Comparison of ENCODE assay signal across 23 mouse cellular contexts in the genomic region with DNA sequence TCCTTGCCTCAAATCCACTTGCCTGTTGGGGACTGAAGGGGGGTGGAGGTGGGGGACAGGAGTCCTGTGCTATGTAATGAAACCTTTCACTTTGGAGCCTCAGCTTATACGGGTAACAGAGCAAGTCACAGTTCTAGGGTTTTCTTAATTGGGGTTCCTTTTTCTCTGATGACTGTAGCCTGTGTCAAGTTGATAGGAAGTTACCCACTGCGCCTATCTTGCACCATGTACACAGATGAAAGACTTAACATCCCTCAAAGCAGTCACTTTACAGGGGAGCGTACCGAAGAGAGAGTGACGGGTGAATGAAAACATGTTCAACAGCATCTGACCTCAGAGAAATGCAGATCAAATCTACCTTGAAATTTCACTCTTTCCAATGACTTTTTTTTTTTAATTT.
DNase-seq lines count a peak whose midpoint lies in the region; ATAC-seq and TF ChIP-seq lines count a peak whose summit lies in the region.
"Had no signal": no experiment of that assay in that cellular context is flagged by ENCODE, and none has a peak within 500 bp of the region (broad histone marks: within the 10 kb centered on the region; RNA-seq: fewer than 3 reads in every experiment).

No protein-coding gene starts in this region.

- no peak for TF ChIP-seq CTCF in liver, postnatal 0 days (IDR thresholded peaks at IDR 0.05; ENCODE audit: low read depth)
- no peak for TF ChIP-seq CTCF in MEL (IDR thresholded peaks at IDR 0.05 in 2 of 3, conservative IDR thresholded peaks at IDR 0.05 in 1 of 3; ENCODE audit: control insufficient read depth in 1 of 3, insufficient read depth in 1 of 3, low read depth in 2 of 3, low read length in 3 of 3, poor library complexity in 1 of 3, severe bottlenecking in 1 of 3)
- TF ChIP-seq CTCF in stomach, postnatal 0 days (IDR thresholded peaks at IDR 0.05; ENCODE audit: low read depth), result no peak

- no peak overlapping the region for H3K9ac ChIP-seq in heart, embryonic 13.5 days
- H3K9ac ChIP-seq in liver, embryonic 12.5 days, result no peak overlapping the region
- H3K9ac ChIP-seq in liver, postnatal 0 days (replicated peaks), result no peak overlapping the region
- H3K9ac ChIP-seq in liver, embryonic 13.5 days, result no peak overlapping the region
- H3K9ac ChIP-seq in liver, embryonic 11.5 days (ENCODE audit: low read depth, low read length), result no peak overlapping the region
- peak overlapping the region; percentile 20; the same call in 1 of the 2 replicates for H3K9ac ChIP-seq in MEL (ENCODE audit: control insufficient read depth, low read depth, low read length, poor library complexity, severe bottlenecking)
- no peak overlapping the region for H3K9ac ChIP-seq in stomach, postnatal 0 days (ENCODE audit: low read length)

- TF ChIP-seq EP300 in liver, postnatal 0 days (IDR thresholded peaks at IDR 0.05; ENCODE audit: low read depth), result no peak
- peak; percentile 73 to 75 for TF ChIP-seq EP300 in MEL (IDR thresholded peaks at IDR 0.05; ENCODE audit: low read depth in 1 of 2, low read length in 2 of 2)
- TF ChIP-seq EP300 in stomach, postnatal 0 days (optimal IDR thresholded peaks at IDR 0.05), result no peak

- H3K4me1 ChIP-seq in heart, embryonic 13.5 days, result peaks cover 50% of the 10 kb centered on the region
- peaks cover 56% of the 10 kb centered on the region for H3K4me1 ChIP-seq in liver, embryonic 12.5 days
- peaks cover 15% of the 10 kb centered on the region for H3K4me1 ChIP-seq in liver, postnatal 0 days (ENCODE audit: insufficient read depth)
- H3K4me1 ChIP-seq in liver, embryonic 13.5 days (replicated peaks), result peaks cover 47% of the 10 kb centered on the region
- H3K4me1 ChIP-seq in liver, embryonic 11.5 days (replicated peaks; ENCODE audit: control insufficient read depth, insufficient read depth, low read length), result peaks cover 22% of the 10 kb centered on the region
- H3K4me1 ChIP-seq in MEL (ENCODE audit: control insufficient read depth in 1 of 2, insufficient read depth in 2 of 2, low read length in 2 of 2), result peaks cover 5 to 17% of the 10 kb centered on the region in 2 experiments
- H3K4me1 ChIP-seq in stomach, postnatal 0 days (replicated peaks; ENCODE audit: control insufficient read depth, insufficient read depth), result no peaks in the 10 kb centered on the region

- no peak for ATAC-seq in heart, embryonic 13.5 days (ENCODE audit: extremely low read depth, insufficient number of reproducible peaks, low FRiP score, low TSS enrichment)
- ATAC-seq in liver, embryonic 12.5 days, result peak; percentile 37; the same call in 1 of the 2 replicates
- no peak for ATAC-seq in liver, postnatal 0 days
- peak; percentile 30; the same call in 1 of the 2 replicates for ATAC-seq in liver, embryonic 13.5 days (ENCODE audit: low read depth)
- no peak for ATAC-seq in liver, embryonic 11.5 days (replicated peaks; ENCODE audit: low FRiP score)
- ATAC-seq in stomach, postnatal 0 days (ENCODE audit: low FRiP score, low TSS enrichment), result no peak
- ATAC-seq: activated CD4-positive, CD25-positive, alpha-beta regulatory T cell, adult 4 months; CD4-positive, CD25-positive, alpha-beta regulatory T cell, adult 4 months; Patski had no signal

- no peaks in the 10 kb centered on the region for H3K9me3 ChIP-seq in heart, embryonic 13.5 days
- H3K9me3 ChIP-seq in liver, embryonic 12.5 days (replicated peaks), result no peaks in the 10 kb centered on the region
- H3K9me3 ChIP-seq in liver, postnatal 0 days (ENCODE audit: low read length), result no peaks in the 10 kb centered on the region
- no peaks in the 10 kb centered on the region for H3K9me3 ChIP-seq in liver, embryonic 13.5 days (replicated peaks)
- no peaks in the 10 kb centered on the region for H3K9me3 ChIP-seq in liver, embryonic 11.5 days (ENCODE audit: control insufficient read depth, low read length)
- H3K9me3 ChIP-seq in MEL (replicated peaks; ENCODE audit: insufficient read depth, low read length), result no peaks in the 10 kb centered on the region
- no peaks in the 10 kb centered on the region for H3K9me3 ChIP-seq in stomach, postnatal 0 days (ENCODE audit: control insufficient read depth, low read length)

- H3K4me3 ChIP-seq in heart, embryonic 13.5 days, result no peak overlapping the region
- no peak overlapping the region for H3K4me3 ChIP-seq in liver, embryonic 12.5 days
- H3K4me3 ChIP-seq in liver, postnatal 0 days (ENCODE audit: low read depth, low read length), result no peak overlapping the region
- no peak overlapping the region for H3K4me3 ChIP-seq in liver, embryonic 13.5 days (replicated peaks)
- no peak overlapping the region for H3K4me3 ChIP-seq in liver, embryonic 11.5 days (ENCODE audit: low read depth, low read length)
- H3K4me3 ChIP-seq in MEL (ENCODE audit: control insufficient read depth in 1 of 2, insufficient read depth in 1 of 2, low read depth in 2 of 2, low read length in 2 of 2), result 0 out of 4 replicates have a peak overlapping the region, but pooled peaks of 1 of the 2 experiments have one; percentile 2
- no peak overlapping the region for H3K4me3 ChIP-seq in stomach, postnatal 0 days (ENCODE audit: low read depth, low read length)

- H3K27me3 ChIP-seq in heart, embryonic 13.5 days (replicated peaks), result no peaks in the 10 kb centered on the region
- H3K27me3 ChIP-seq in liver, embryonic 12.5 days (replicated peaks), result no peaks in the 10 kb centered on the region
- no peaks in the 10 kb centered on the region for H3K27me3 ChIP-seq in liver, postnatal 0 days (ENCODE audit: insufficient read depth, low read length)
- no peaks in the 10 kb centered on the region for H3K27me3 ChIP-seq in liver, embryonic 13.5 days
- no peaks in the 10 kb centered on the region for H3K27me3 ChIP-seq in liver, embryonic 11.5 days (replicated peaks; ENCODE audit: control insufficient read depth, insufficient read depth, low read length)
- no peaks in the 10 kb centered on the region; a peak in 1 of 4 replicates for H3K27me3 ChIP-seq in MEL (ENCODE audit: control insufficient read depth in 1 of 2, insufficient read depth in 2 of 2, low read length in 2 of 2)
- H3K27me3 ChIP-seq in stomach, postnatal 0 days (ENCODE audit: control insufficient read depth, insufficient read depth, low read length), result no peaks in the 10 kb centered on the region
- H3K27me3 ChIP-seq: CH12.LX, Patski had no signal

- intact Hi-C loops in heart, postnatal 36 days (cut with DNase I), result no loop called here

- TF ChIP-seq POLR2A in MEL (IDR thresholded peaks at IDR 0.05; ENCODE audit: control insufficient read depth in 1 of 2, insufficient read depth in 1 of 2, low read depth in 1 of 2, low read length in 2 of 2, poor library complexity in 1 of 2), result no peak

- DNase-seq in heart, postnatal 36 days, result no peak
- DNase-seq in liver, postnatal 0 days, result no peak
- no peak for DNase-seq in liver, embryonic 13.5 days
- DNase-seq in liver, embryonic 11.5 days (ENCODE audit: low spot score), result no peak
- DNase-seq in MEL (ENCODE audit: low read depth, low spot score), result peak; percentile 65
- no peak for DNase-seq in stomach, postnatal 0 days (ENCODE audit: low spot score)
- DNase-seq: adrenal gland, adult 2 months; adrenal gland, adult 8-10 months; adrenal gland, postnatal 10 days; adrenal gland, postnatal 14 days; adrenal gland, postnatal 25 days; adrenal gland, postnatal 36 days; B cell, adult 2 months; cerebellum, adult 11 months; cerebellum, adult 11-12 months; cerebellum, adult 18-20 months had no signal

- no peak for TF ChIP-seq RAD21 in MEL (IDR thresholded peaks at IDR 0.05; ENCODE audit: low read depth, low read length)

- H3K4me2 ChIP-seq in heart, embryonic 13.5 days, result no peak overlapping the region
- no peak overlapping the region for H3K4me2 ChIP-seq in liver, embryonic 12.5 days
- H3K4me2 ChIP-seq in liver, postnatal 0 days (ENCODE audit: low read depth, low read length), result no peak overlapping the region
- H3K4me2 ChIP-seq in liver, embryonic 13.5 days, result no peak overlapping the region
- H3K4me2 ChIP-seq in liver, embryonic 11.5 days, result no peak overlapping the region
- H3K4me2 ChIP-seq in stomach, postnatal 0 days (replicated peaks; ENCODE audit: low read depth), result no peak overlapping the region

- H3K79me2 ChIP-seq in MEL (ENCODE audit: control insufficient read depth, insufficient read depth, low read length, poor library complexity), result no peaks in the 10 kb centered on the region

- no peaks in the 10 kb centered on the region for H3K36me3 ChIP-seq in heart, embryonic 13.5 days
- H3K36me3 ChIP-seq in liver, embryonic 12.5 days, result no peaks in the 10 kb centered on the region
- H3K36me3 ChIP-seq in liver, postnatal 0 days (replicated peaks; ENCODE audit: insufficient read depth, low read length), result no peaks in the 10 kb centered on the region
- H3K36me3 ChIP-seq in liver, embryonic 13.5 days, result no peaks in the 10 kb centered on the region
- H3K36me3 ChIP-seq in liver, embryonic 11.5 days (ENCODE audit: control insufficient read depth, insufficient read depth, low read length), result no peaks in the 10 kb centered on the region
- peaks cover 0 to 19% of the 10 kb centered on the region in 2 experiments; a peak in 2 of 4 replicates for H3K36me3 ChIP-seq in MEL (ENCODE audit: control insufficient read depth in 1 of 2, insufficient read depth in 2 of 2, low read length in 2 of 2)
- H3K36me3 ChIP-seq in stomach, postnatal 0 days (ENCODE audit: control insufficient read depth, insufficient read depth, low read length), result no peaks in the 10 kb centered on the region
- H3K36me3 ChIP-seq: G1E had no signal

- peak overlapping the region; percentile 85; the same call in 1 of the 2 replicates for H3K27ac ChIP-seq in heart, embryonic 13.5 days (replicated peaks)
- H3K27ac ChIP-seq in liver, embryonic 12.5 days, result no peak overlapping the region
- no peak overlapping the region for H3K27ac ChIP-seq in liver, postnatal 0 days (ENCODE audit: low read depth)
- H3K27ac ChIP-seq in liver, embryonic 13.5 days, result no peak overlapping the region
- H3K27ac ChIP-seq in liver, embryonic 11.5 days (ENCODE audit: low read depth, low read length), result no peak overlapping the region
- peak overlapping the region; percentile 46; the same call in 1 of the 2 replicates for H3K27ac ChIP-seq in MEL (ENCODE audit: control insufficient read depth, low read depth, low read length)
- no peak overlapping the region for H3K27ac ChIP-seq in stomach, postnatal 0 days (replicated peaks)

- 76% methylated on average over 5 of the region's 5 CpGs for WGBS in heart, embryonic 13.5 days
- 67% methylated on average over 5 of the region's 5 CpGs for WGBS in liver, embryonic 12.5 days (ENCODE audit: insufficient replicate concordance)
- 75% methylated on average over 5 of the region's 5 CpGs for WGBS in liver, postnatal 0 days (ENCODE audit: insufficient replicate concordance)
- WGBS in liver, embryonic 13.5 days (ENCODE audit: insufficient replicate concordance), result 72% methylated on average over 5 of the region's 5 CpGs
- WGBS in liver, embryonic 11.5 days, result 81% methylated on average over 5 of the region's 5 CpGs
- WGBS in stomach, postnatal 0 days, result 87% methylated on average over 5 of the region's 5 CpGs

TF ChIP-seq in MEL, 35 proteins besides CTCF, POLR2A, EP300 and RAD21 (continues in another document):
- TF ChIP-seq MYC (IDR thresholded peaks at IDR 0.05; ENCODE audit: low read depth, low read length), result no peak
- TF ChIP-seq MXI1 (IDR thresholded peaks at IDR 0.05; ENCODE audit: low read depth, low read length), result no peak
- no peak for TF ChIP-seq POLR2AphosphoS2 (IDR thresholded peaks at IDR 0.05; ENCODE audit: low read length)
- no peak for TF ChIP-seq GABPA (IDR thresholded peaks at IDR 0.05; ENCODE audit: low read depth, low read length)
- no peak for TF ChIP-seq ZNF384 (IDR thresholded peaks at IDR 0.05; ENCODE audit: low read depth, low read length)

Comparison
In these comparisons a context has a peak if more than half of its experiments do, and no peak if none do; other contexts are left out.
1. ATAC-seq: peak in liver, embryonic 12.5 days (single experiment) and liver, embryonic 13.5 days (single experiment); none in heart, embryonic 13.5 days (single experiment), liver, postnatal 0 days (single experiment), liver, embryonic 11.5 days (single experiment) and stomach, postnatal 0 days (single experiment).
2. H3K27ac ChIP-seq: peak in heart, embryonic 13.5 days (single experiment) and MEL (single experiment); none in liver, embryonic 12.5 days (single experiment), liver, postnatal 0 days (single experiment), liver, embryonic 13.5 days (single experiment), liver, embryonic 11.5 days (single experiment) and stomach, postnatal 0 days (single experiment).